Mouse (Mus musculus): ENCODE measurements around the gene Rcan2. TPM values are rescaled to one million over a fixed set of nuclear protein-coding genes. Genes with fewer than 3 reads are reported as not detected.
"Not testable (repeated sequence)": the region's sequence is repeated elsewhere in the genome, so short reads cannot be mapped to it uniquely, and the experiment has no call there.

The Rcan2 gene
- total RNA-seq, 4 experiments from 2014 or later: 7.2 to 8.7 (median 7.9) TPM

GRCm38 (mm10) chr17:43825411-43825785 lies 24.2 kb downstream of the Rcan2 start:
- not testable (repeated sequence) for DNase-seq

DNA sequence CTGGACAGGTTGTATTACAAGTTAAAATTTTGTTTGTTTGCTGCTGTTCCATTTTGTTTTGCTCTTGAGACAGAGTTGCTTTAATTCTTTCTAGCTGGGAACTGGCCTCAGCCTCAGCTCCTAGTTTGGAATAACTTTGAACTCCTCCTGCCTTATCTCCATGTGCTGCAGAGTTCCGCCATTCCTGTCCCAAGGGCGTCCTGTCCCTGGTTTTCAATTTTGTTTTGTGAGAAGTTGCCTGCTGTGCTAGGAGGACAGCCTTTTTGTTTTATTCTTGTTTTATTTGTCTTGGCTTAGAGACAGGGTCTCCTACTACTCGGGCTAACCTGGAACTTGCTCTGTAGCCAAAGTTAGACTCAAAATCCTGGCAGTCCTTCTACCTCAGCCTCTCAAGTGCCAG lies 26.1 kb downstream of the Rcan2 start:
- DNase-seq: no peak

DNA sequence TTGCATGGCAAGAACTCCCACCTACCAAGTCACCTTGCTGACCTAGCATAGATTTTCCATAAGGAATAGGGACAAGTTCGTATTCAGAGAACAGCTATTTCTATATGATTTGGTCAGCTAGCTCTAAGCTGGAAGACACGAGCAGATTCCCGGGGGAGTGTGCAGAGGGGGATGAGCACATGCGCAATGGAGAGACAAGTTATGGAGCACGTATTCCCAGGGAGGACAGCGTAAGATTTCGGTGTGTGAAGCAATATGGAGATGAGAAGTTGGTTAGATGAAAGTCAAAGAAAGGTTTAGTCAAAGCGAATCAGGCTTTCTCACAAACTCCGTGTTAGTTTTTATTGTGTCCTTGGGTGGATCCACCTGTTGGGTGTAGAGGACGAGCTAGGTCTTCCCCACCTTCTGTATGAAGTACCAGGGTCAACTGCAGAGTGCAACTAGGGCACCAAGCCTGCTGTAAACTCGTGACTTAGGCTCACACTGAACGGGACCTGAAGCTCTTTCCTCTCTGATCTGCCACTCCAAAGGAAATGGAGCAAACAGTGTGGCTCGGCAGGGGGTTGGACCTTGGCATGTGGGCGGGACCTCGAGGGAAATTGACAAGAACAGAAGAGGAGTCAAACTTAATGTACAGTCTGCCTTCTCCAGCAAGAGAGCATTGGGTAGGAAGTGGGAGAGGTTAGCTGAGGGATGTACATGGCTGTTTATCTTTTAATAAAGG lies 31.4 kb downstream of the Rcan2 start:
- no peak for DNase-seq

DNA sequence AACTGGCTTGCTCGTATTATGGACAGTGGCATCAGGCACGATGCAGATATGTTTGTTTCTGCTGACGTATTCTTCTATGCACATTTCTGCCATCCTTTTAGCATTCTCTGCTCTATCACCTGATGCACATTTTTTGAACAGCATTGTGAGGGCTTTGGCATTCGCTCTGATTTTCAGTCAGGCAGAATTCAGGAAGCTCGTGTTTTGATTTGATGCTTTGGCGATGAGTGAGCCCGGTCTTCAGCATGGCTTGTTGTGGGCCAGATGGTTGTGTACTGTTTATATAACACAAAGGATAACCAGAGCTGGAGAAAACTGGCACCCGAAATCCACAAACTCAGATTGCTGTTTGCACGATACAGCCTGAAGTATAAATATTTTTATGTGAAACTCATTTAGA lies 39.1 kb downstream of the Rcan2 start:
- DNase-seq: no peak

- no peak for DNase-seq
Observed at GRCm38 (mm10) chr17:43846714-43847113, 45.6 kb downstream of the Rcan2 start.

DNA sequence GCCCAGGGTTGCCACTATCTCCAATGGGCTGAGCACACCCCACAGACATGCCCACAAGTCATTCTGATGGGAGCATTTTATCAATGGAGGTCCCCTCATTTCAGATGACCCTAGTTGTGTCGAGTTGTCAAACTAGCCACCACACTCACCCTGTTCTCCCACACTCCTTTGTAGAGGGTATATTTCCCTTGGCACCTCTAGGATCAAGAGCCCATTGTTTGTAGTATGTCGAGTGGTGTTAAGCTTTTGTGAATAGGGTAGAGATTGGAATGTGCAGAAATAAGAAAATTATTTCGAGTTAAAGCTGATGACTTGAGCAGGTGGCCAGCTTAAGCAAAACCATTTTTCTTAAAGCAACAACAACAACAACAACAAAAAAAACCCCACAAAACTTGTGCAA lies 47.8 kb downstream of the Rcan2 start:
- DNase-seq: no peak

- DNase-seq: no peak
Observed at GRCm38 (mm10) chr17:43855132-43855531, 54.0 kb downstream of the Rcan2 start.

GRCm38 (mm10) chr17:43856081-43856480 lies 54.9 kb downstream of the Rcan2 start:
- DNase-seq: no peak

DNA sequence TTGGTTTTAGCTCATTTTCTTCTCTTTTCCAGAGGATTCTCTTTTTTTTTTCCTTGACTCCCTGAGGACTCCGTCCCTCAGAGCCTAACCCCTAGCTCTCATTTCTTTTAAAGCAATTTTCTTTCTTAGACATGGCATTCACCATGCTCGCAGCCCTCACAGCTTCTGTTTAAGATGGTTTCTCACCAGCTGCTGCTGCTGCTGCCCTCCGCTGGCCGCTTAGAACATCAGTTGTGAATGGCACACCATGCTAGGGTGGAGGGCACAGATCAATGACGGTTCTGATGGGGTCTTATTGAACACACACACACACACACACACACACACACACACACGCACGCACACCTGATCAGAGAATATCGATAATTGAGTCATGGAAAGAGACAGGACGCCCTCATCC lies 67.7 kb downstream of the Rcan2 start:
- DNase-seq: no peak

- peak; percentile 34 for DNase-seq
Observed at GRCm38 (mm10) chr17:43869677-43870076, 68.5 kb downstream of the Rcan2 start.

DNA sequence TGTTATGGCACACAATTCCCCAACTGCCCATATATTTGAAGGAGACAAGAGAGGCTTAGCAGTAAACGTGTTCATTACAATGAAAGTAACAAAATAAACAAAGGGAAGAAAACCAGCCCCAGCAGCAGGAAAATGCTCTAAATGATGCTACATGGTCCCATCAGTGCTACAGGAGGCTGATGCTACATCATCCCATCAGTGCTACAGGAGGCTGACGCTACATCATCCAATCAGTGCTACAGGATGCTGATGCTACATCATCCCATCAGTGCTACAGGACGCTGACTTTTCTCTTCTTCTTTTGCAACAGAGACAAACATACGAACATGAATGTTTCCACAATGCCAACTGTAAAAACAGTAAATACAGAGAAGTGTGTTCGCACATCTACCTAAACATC lies 73.3 kb downstream of the Rcan2 start:
- no peak for DNase-seq

- DNase-seq: no peak
Observed at GRCm38 (mm10) chr17:43877425-43877824, 76.3 kb downstream of the Rcan2 start.

- no peak for DNase-seq
Observed at GRCm38 (mm10) chr17:43883016-43883415, 81.9 kb downstream of the Rcan2 start.

- DNase-seq: no peak
Observed at GRCm38 (mm10) chr17:43886262-43886661, 85.1 kb downstream of the Rcan2 start.

DNA sequence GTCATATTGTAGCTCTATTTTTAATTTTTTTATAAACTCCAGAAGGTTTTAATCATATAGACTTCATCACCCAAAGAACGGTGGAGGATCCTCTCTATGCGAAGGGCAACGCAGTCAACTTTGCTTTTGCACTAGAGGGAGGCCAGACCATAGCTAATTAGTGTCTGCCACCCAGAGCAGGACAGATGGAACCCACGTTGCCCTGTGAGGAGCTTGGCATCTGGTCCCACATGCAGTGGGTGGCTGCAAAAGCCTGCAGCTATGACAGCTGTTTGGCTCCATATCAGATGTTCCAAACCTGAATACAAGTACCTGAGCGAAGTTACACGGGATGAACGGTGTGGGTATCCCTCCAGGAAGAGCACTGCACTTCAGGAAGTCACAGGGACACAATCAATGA lies 86.8 kb downstream of the Rcan2 start:
- no peak for DNase-seq

- no peak for DNase-seq
Observed at GRCm38 (mm10) chr17:43897346-43897745, 96.2 kb downstream of the Rcan2 start.

GRCm38 (mm10) chr17:43899405-43900092 lies 98.4 kb downstream of the Rcan2 start:
- no peak for DNase-seq

DNA sequence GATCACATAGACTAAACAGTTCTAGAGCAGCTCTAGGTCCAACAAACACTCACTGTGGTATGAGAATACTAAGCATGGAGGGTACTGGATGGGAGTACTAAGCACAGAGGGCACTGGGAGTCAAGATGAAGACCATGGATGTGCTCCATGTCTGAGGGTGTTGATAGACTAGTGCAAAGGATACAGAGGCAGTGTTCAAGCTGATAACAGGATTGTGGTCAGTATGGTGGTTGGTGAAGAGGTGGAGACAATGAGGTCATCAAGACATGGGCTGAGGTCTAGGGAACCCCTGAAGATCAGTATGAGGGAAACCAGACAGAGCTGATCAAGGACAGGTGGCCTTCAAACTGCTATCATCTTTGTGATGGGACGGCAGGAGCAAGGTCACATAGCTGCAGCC lies 99.0 kb downstream of the Rcan2 start:
- no peak for DNase-seq

- no peak for DNase-seq
Observed at GRCm38 (mm10) chr17:43901474-43901873, 100.3 kb downstream of the Rcan2 start.

- DNase-seq: no peak
Observed at GRCm38 (mm10) chr17:43903807-43904771, 102.9 kb downstream of the Rcan2 start.

DNA sequence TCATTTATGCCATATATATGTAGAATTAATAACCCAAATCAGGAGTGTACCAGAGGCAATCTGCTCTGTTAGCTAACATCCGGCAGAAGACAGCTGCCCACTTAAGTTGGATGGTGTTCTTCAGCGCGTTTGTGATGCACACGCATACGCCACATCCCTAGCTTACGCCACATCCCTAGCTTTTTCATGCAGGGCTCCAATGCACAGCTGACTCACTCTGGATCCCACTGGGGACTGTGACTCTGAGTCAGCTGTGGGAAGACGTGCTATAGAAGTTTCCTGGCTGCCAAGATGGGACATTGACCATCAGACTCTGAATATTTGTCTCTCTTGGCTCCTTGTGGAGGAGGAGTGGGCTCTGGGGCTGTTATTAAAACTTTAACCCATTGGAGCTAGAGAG lies 103.7 kb downstream of the Rcan2 start:
- no peak for DNase-seq

DNA sequence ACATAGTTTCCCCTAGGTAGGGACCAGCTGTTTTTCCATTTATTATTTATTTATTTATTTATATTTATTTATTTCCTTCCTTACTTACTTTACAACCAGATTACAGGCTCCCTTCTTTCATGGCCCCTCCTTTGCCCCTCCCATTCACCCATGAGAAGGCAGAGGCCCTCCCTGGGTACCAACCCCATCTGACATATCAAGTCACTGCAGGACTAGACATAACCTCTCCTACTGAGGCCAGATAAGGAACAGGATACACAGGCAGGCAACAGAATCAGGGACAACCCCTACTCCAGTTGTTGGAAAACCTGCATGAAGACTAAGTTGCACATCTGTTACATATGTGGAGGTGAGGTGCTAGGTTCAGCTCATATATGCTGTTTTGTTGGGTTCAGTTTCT lies 105.6 kb downstream of the Rcan2 start:
- no peak for DNase-seq

DNA sequence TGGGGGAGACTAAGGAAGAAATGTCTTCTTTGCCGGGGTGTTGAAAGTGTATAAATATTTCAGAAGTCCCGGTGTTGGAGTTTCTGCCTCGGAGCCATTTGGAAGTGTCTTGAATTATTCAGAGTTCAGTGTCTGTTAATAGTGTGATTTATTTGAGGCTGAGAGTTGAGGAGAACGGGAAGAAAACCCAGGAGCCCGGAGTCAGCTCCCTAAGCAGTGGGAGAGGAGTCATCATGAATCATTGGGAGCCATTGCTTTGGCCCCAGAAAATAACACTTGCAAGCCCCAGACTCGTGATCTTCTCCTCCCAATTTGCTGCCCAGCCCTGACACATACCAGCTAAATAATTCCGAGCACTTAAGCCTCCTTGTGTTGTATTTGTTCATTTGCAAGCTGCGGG lies 115.0 kb downstream of the Rcan2 start:
- no peak for DNase-seq

All from adrenal gland, adult 8-10 months (tissue).